Mouse (Mus musculus) lung, postnatal 0 days (tissue): Measurements from ENCODE around the gene Arhgef25. TPM values are rescaled to one million over a fixed set of nuclear protein-coding genes. Genes with fewer than 3 reads are reported as not detected.
A peak's percentile ranks its signal among the peaks of the same experiment; 100 is the strongest.

ENCODE experiments used
- ATAC-seq: fragments of 200-750 bp; cut with Nextera tagmentation; 2 replicates; pipeline ENCODE4 v1.8.0; 2017; ENCODE audit warnings: moderate library complexity
- DNase-seq: peaks from one replicate; pipeline ENCODE4 v3.0.0-alpha.2; 2016; ENCODE audit warnings: low spot score
- H3K27ac ChIP-seq: fragments of 300-500 bp; sonication (generic); 2 replicates; pipeline ENCODE4 v1.5.1; 2014; ENCODE audit warnings: antibody characterized with exemption, mild to moderate bottlenecking, low read length, mixed read lengths
- H3K27me3 ChIP-seq: fragments of 300-500 bp; sonication (generic); replicated peaks from 2 replicates; pipeline ENCODE4 v1.6.1; 2014; ENCODE audit warnings: low read length, mixed read lengths; ENCODE audit not compliant: insufficient read depth
- H3K36me3 ChIP-seq: fragments of 300-500 bp; sonication (generic); 2 replicates; pipeline ENCODE4 v1.6.1; 2014; ENCODE audit warnings: low read length, mixed read lengths; ENCODE audit not compliant: insufficient read depth
- H3K4me1 ChIP-seq: fragments of 300-500 bp; sonication (generic); 2 replicates; pipeline ENCODE4 v1.6.1; 2014; ENCODE audit warnings: antibody characterized with exemption, low read depth, low read length, mixed read lengths; ENCODE audit not compliant: insufficient read depth
- H3K4me2 ChIP-seq: fragments of 300-500 bp; sonication (generic); replicated peaks from 2 replicates; pipeline ENCODE4 v1.6.1; 2014; ENCODE audit warnings: low read depth, mild to moderate bottlenecking, low read length, moderate library complexity, mixed read lengths
- H3K4me3 ChIP-seq: fragments of 300-500 bp; sonication (generic); 2 replicates; pipeline ENCODE4 v1.5.1; 2014; ENCODE audit warnings: low read depth, low read length
- H3K9ac ChIP-seq: fragments of 300-500 bp; sonication (generic); replicated peaks from 2 replicates; pipeline ENCODE4 v1.6.1; 2014; ENCODE audit warnings: low read depth, mild to moderate bottlenecking
- H3K9me3 ChIP-seq: fragments of 300-500 bp; sonication (generic); 2 replicates; pipeline ENCODE4 v1.6.1; 2016; ENCODE audit warnings: low read length, mixed read lengths
- CTCF ChIP-seq: IDR thresholded peaks from 2 replicates; pipeline ENCODE4 v1.5.1; 2016; ENCODE audit warnings: antibody characterized with exemption, mild to moderate bottlenecking
- EP300 ChIP-seq: IDR thresholded peaks from 2 replicates; pipeline ENCODE4 v1.6.1; 2016; ENCODE audit warnings: antibody characterized with exemption, mild to moderate bottlenecking, control low read depth
- WGBS: fragments of 180-500 bp; shearing (Covaris S2); extraction: QIAGEN DNeasy Blood & Tissue Kit; methylation state at CpG from one replicate; pipeline ENCODE4 v1.1.7; 2014; 5-methylcytosine and 5-hydroxymethylcytosine counted together
- polyA plus RNA-seq: library from polyadenylated mRNA; unstranded; fragments of >200 nt; fragmentation: Nextera tagmentation; extraction: Ambion mirVana; gene quantifications from 2 replicates; pipeline ENCODE4 v1.2.1, GENCODE M21; 2015

Arhgef25 gene
- polyA plus RNA-seq, 1 experiment from 2014 or later: 27.9 TPM

- H3K9ac ChIP-seq: no peak overlapping the region
- DNase-seq (peak; percentile 76), ATAC-seq (peak; percentile 68)
- H3K27me3 ChIP-seq: no peaks in the 10 kb centered on the region
- no peak for TF ChIP-seq EP300
- peak; percentile 89 for TF ChIP-seq CTCF
- no peaks in the 10 kb centered on the region for H3K4me1 ChIP-seq
- WGBS: 16% methylated on average over 4 of the region's 4 CpGs
- H3K4me3 ChIP-seq: no peak overlapping the region
- H3K36me3 ChIP-seq: no peaks in the 10 kb centered on the region
- no peak overlapping the region for H3K27ac ChIP-seq
- H3K9me3 ChIP-seq: no peaks in the 10 kb centered on the region
- H3K4me2 ChIP-seq: no peak overlapping the region
These were observed 39.0 kb upstream of the Arhgef25 start for GRCm38 (mm10) chr10:127228897-127229296.

- WGBS: 68% methylated on average over 8 of the region's 8 CpGs
- Histone ChIP-seq H3K36me3 (no peaks in the 10 kb centered on the region), H3K9me3 (no peaks in the 10 kb centered on the region), H3K4me3 (no peak overlapping the region), H3K4me1 (no peaks in the 10 kb centered on the region), H3K9ac (no peak overlapping the region), H3K4me2 (no peak overlapping the region), H3K27ac (no peak overlapping the region), H3K27me3 (no peaks in the 10 kb centered on the region)
- ATAC-seq (no peak), DNase-seq (no peak)
- TF ChIP-seq CTCF: no peak
These were observed 37.3 kb upstream of the Arhgef25 start for GRCm38 (mm10) chr10:127227163-127227562.

GRCm38 (mm10) chr10:127226318-127226895 lies 36.5 kb upstream of the Arhgef25 start:
- ATAC-seq: peak; percentile 41; the same call in 1 of the 2 replicates
- Histone ChIP-seq H3K4me3 (no peak overlapping the region), H3K27me3 (no peaks in the 10 kb centered on the region), H3K9ac (no peak overlapping the region), H3K27ac (no peak overlapping the region), H3K4me1 (no peaks in the 10 kb centered on the region), H3K36me3 (no peaks in the 10 kb centered on the region), H3K4me2 (no peak overlapping the region), H3K9me3 (no peaks in the 10 kb centered on the region)
- 60% methylated on average over 8 of the region's 8 CpGs for WGBS
- DNase-seq: peak; percentile 27
- no peak for TF ChIP-seq EP300
- TF ChIP-seq CTCF: peak; percentile 59

- H3K9me3 ChIP-seq: no peaks in the 10 kb centered on the region
- TF ChIP-seq CTCF (no peak), EP300 (no peak)
- H3K4me1 ChIP-seq: no peaks in the 10 kb centered on the region
- H3K4me2 ChIP-seq: no peak overlapping the region
- no peak for DNase-seq
- no peaks in the 10 kb centered on the region for H3K36me3 ChIP-seq
- H3K27me3 ChIP-seq: no peaks in the 10 kb centered on the region
- H3K9ac ChIP-seq: no peak overlapping the region
- WGBS: 36% methylated on average over 10 of the region's 10 CpGs
- no peak for ATAC-seq
- H3K4me3 ChIP-seq: no peak overlapping the region
- H3K27ac ChIP-seq: no peak overlapping the region
These were observed 35.8 kb upstream of the Arhgef25 start for GRCm38 (mm10) chr10:127225732-127226131.

GRCm38 (mm10) chr10:127225213-127225612 lies 35.3 kb upstream of the Arhgef25 start:
- H3K36me3 ChIP-seq: no peaks in the 10 kb centered on the region
- H3K27ac ChIP-seq: no peak overlapping the region
- DNase-seq: no peak
- H3K9me3 ChIP-seq: no peaks in the 10 kb centered on the region
- no peak overlapping the region for H3K4me3 ChIP-seq
- no peak overlapping the region for H3K4me2 ChIP-seq
- no peak overlapping the region for H3K9ac ChIP-seq
- TF ChIP-seq EP300 (no peak), CTCF (no peak)
- no peaks in the 10 kb centered on the region for H3K4me1 ChIP-seq
- WGBS: 43% methylated on average over 6 of the region's 6 CpGs
- no peak for ATAC-seq
- no peaks in the 10 kb centered on the region for H3K27me3 ChIP-seq

GRCm38 (mm10) chr10:127218339-127218738 lies 28.5 kb upstream of the Arhgef25 start:
- Histone ChIP-seq H3K4me3 (no peak overlapping the region), H3K27me3 (no peaks in the 10 kb centered on the region), H3K4me1 (no peaks in the 10 kb centered on the region), H3K9ac (no peak overlapping the region), H3K36me3 (no peaks in the 10 kb centered on the region), H3K4me2 (no peak overlapping the region), H3K9me3 (no peaks in the 10 kb centered on the region), H3K27ac (no peak overlapping the region)
- WGBS: 78% methylated on average over 2 of the region's 2 CpGs
- no peak for TF ChIP-seq CTCF
- ATAC-seq (no peak), DNase-seq (no peak)

GRCm38 (mm10) chr10:127217177-127217576 lies 27.3 kb upstream of the Arhgef25 start:
- no peaks in the 10 kb centered on the region for H3K36me3 ChIP-seq
- no peaks in the 10 kb centered on the region for H3K27me3 ChIP-seq
- H3K9me3 ChIP-seq: no peaks in the 10 kb centered on the region
- H3K4me2 ChIP-seq: no peak overlapping the region
- H3K27ac ChIP-seq: no peak overlapping the region
- no peak overlapping the region for H3K9ac ChIP-seq
- no peak overlapping the region for H3K4me3 ChIP-seq
- no peaks in the 10 kb centered on the region for H3K4me1 ChIP-seq
- no peak for TF ChIP-seq CTCF
- ATAC-seq (no peak), DNase-seq (no peak)
